Mouse (Mus musculus): ENCODE measurements around the gene Bpnt1. TPM values are rescaled to one million over a fixed set of nuclear protein-coding genes. Genes with fewer than 3 reads are reported as not detected.
"Not testable (repeated sequence)": the region's sequence is repeated elsewhere in the genome, so short reads cannot be mapped to it uniquely, and the experiment has no call there.

The Bpnt1 gene
- polyA plus RNA-seq, 1 experiment from 2014 or later, result 64.0 TPM

DNA sequence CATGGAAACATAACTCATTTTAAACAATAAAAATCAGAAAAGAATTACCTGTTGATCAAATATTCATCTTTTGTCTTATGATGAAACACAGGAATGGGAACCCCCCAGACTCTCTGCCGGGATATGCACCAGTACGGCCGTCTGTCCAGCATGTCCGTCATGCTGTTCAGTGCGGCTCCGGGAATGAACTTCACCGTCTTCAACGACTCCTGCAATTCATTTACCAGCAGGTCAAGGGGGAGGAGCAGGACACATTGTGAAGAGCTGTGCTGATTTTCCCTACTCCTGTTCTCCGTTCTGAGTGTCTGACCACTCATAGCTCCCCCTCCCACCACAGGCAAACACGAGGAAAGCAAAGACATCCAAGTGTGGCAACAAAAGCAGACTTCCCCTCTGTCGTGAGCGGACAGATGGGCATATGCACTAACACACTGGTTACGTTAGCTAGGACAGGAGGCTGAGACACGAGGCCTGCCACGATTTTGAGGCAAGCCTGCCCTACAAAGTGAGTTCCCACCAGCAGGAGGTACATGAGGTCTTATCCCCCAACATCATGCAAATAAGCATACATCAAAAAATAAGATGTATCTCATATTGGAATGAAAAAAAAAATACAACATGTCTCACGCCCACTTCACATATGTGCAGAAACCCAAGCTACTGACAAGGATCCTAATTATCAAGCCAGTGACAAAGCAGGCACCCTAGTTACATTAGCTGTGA, 15.9 kb upstream of the Bpnt1 start:
- H3K27me3 ChIP-seq (ENCODE audit: control insufficient read depth, insufficient read depth, low read length), result no peaks in the 10 kb centered on the region
- 89% methylated on average over 16 of the region's 16 CpGs for WGBS
- H3K4me2 ChIP-seq (replicated peaks; ENCODE audit: low read depth), result no peak overlapping the region
- no peak for ATAC-seq (ENCODE audit: low FRiP score, low TSS enrichment)
- H3K9ac ChIP-seq (ENCODE audit: low read length), result no peak overlapping the region
- no peak for DNase-seq (ENCODE audit: low spot score)
- no peaks in the 10 kb centered on the region for H3K9me3 ChIP-seq (ENCODE audit: control insufficient read depth, low read length)
- peaks cover 24% of the 10 kb centered on the region for H3K36me3 ChIP-seq (ENCODE audit: control insufficient read depth, insufficient read depth, low read length)
- H3K4me1 ChIP-seq (replicated peaks; ENCODE audit: control insufficient read depth, insufficient read depth), result no peaks in the 10 kb centered on the region
- no peak for TF ChIP-seq EP300 (optimal IDR thresholded peaks at IDR 0.05)
- no peak for TF ChIP-seq CTCF (IDR thresholded peaks at IDR 0.05; ENCODE audit: low read depth)
- H3K27ac ChIP-seq (replicated peaks), result no peak overlapping the region
- no peak overlapping the region for H3K4me3 ChIP-seq (ENCODE audit: low read depth, low read length)

DNA sequence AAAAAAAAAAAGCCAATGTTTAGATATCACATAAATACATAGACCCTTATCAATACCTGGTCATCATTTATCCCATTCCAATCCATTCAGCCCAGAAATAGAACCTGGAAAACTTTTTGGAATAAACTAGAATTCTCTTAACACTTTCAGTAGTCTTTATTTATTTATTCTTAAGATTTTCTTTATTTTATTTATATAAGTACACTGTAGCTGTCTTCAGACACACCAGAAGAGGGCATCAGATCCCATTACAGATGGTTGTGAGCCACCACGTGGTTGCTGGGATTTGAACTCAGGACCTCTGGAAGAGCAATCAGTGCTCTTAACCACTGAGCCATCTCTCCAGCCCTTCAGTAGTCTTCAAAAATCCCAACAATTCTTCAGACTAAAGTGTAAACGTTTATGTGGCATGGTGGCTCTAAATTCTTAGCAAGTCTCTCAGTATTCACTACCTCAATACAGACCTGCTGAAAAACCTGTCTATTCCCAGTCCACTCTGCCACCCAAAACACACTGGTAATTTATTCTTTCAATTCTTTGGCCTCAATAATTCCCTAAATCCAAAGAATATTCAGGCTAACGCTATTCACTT, 4.1 kb upstream of the Bpnt1 start:
- H3K9me3 ChIP-seq (ENCODE audit: control insufficient read depth, low read length); H3K9ac ChIP-seq (ENCODE audit: low read length); ATAC-seq (ENCODE audit: low FRiP score, low TSS enrichment); H3K27me3 ChIP-seq (ENCODE audit: control insufficient read depth, insufficient read depth, low read length); DNase-seq (ENCODE audit: low spot score); H3K27ac ChIP-seq (replicated peaks); H3K4me1 ChIP-seq (replicated peaks; ENCODE audit: control insufficient read depth, insufficient read depth): not testable (repeated sequence)
- peak overlapping the region; percentile 95 for H3K4me3 ChIP-seq (ENCODE audit: low read depth, low read length)
- H3K4me2 ChIP-seq (replicated peaks; ENCODE audit: low read depth), result peak overlapping the region; percentile 83
- peaks cover 14% of the 10 kb centered on the region for H3K36me3 ChIP-seq (ENCODE audit: control insufficient read depth, insufficient read depth, low read length)
- 44% methylated on average over 3 of the region's 3 CpGs for whole genome bisulfite sequencing

DNA sequence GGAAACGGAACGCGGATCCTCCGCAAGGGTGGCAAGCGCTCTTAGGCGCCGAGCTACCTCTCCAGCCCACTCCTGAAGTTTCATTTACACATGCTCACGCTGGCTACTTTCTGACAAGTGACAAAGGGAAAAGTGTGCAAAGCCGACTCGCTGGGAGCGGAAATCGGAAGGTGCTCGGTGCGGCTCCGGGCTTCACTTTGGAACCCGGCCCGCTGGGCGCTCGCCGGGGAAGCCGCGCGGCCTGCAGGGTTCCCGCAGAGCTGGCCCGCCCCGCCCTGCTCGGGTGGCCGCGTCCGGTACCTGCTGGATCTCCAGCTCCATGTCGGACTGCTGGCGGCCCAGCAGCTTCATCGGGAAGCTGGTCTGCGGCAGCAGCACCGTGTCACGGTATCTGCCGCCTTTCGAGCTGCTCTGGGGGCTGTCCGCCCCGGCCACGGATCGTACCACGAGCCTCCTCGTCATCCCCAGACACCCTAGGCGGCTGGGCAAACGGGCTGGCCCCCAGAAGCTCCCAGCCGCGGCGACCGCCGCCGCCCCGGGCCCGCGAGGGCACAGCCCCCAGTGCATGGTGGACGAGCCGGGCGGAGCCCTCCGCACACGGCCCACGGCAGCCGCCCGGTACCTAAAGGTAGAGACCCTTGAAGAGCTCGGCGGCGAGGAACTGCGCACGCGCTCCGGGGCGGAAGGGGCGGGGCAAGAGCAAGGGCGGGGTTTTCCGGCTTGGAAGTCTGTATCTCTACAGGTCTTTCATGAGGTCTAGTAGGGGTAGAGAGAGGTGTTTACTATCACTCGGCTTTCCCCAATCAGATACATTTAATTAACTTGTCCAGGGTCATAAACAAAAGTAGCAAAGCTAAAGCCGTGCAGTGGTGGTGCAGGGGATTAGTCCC, 3.0 kb upstream of the Bpnt1 start, which contains the start of gene Iars2:
Gene Iars2 (minus strand): TSS at position 676 of the 890 bp plus-strand sequence.
- ATAC-seq (ENCODE audit: low FRiP score, low TSS enrichment), result peak; percentile 81
- Histone ChIP-seq H3K4me2 (replicated peaks; ENCODE audit: low read depth) (peak within 1 kb of the TSS; percentile 83), H3K9me3 (ENCODE audit: control insufficient read depth, low read length) (no peaks in the 10 kb centered on the region), H3K27me3 (ENCODE audit: control insufficient read depth, insufficient read depth, low read length) (no peaks in the 10 kb centered on the region), H3K4me1 (replicated peaks; ENCODE audit: control insufficient read depth, insufficient read depth) (no peaks in the 10 kb centered on the region), H3K36me3 (ENCODE audit: control insufficient read depth, insufficient read depth, low read length) (peaks cover 4% of the 10 kb centered on the region), H3K9ac (ENCODE audit: low read length) (peak within 1 kb of the TSS; percentile 94), H3K27ac (replicated peaks) (peak within 1 kb of the TSS; percentile 97), H3K4me3 (ENCODE audit: low read depth, low read length) (peak within 1 kb of the TSS; percentile 95)
- WGBS, result under 1% methylated on average over 67 of the region's 76 CpGs
- TF ChIP-seq EP300 (optimal IDR thresholded peaks at IDR 0.05) (no peak), CTCF (IDR thresholded peaks at IDR 0.05; ENCODE audit: low read depth) (no peak)
- peak; percentile 94 for DNase-seq (ENCODE audit: low spot score)

DNA sequence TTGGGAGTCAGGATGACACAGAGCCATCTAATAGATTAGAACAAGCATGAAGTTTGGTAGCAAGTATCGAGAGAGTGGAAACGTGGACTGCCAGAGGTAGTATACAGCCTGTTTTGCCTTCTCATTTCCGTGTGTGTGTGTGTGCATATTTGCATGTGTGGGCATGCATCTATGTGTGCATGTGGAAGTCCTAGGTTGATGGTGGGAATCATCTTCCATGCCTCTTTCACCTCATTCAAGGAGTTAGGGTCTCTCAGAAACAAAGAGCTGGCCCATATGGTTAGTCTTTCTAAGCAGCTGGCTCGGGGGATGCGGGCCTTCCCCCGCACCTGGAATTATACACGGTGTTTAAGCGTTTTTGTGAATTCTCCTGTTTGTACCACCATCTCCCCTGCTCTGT, 2.1 kb upstream of the Bpnt1 start:
- ATAC-seq (ENCODE audit: low FRiP score, low TSS enrichment) (no peak), DNase-seq (ENCODE audit: low spot score) (no peak)
- no peak for TF ChIP-seq CTCF (IDR thresholded peaks at IDR 0.05; ENCODE audit: low read depth)
- no peak for TF ChIP-seq EP300 (optimal IDR thresholded peaks at IDR 0.05)
- no peak overlapping the region for H3K4me3 ChIP-seq (ENCODE audit: low read depth, low read length)
- H3K9me3 ChIP-seq (ENCODE audit: control insufficient read depth, low read length), result no peaks in the 10 kb centered on the region
- H3K36me3 ChIP-seq (ENCODE audit: control insufficient read depth, insufficient read depth, low read length), result no peaks in the 10 kb centered on the region; the same call in none of the 2 replicates
- H3K27me3 ChIP-seq (ENCODE audit: control insufficient read depth, insufficient read depth, low read length), result no peaks in the 10 kb centered on the region
- H3K4me2 ChIP-seq (replicated peaks; ENCODE audit: low read depth), result no peak overlapping the region
- no peak overlapping the region for H3K27ac ChIP-seq (replicated peaks)
- no peak overlapping the region for H3K9ac ChIP-seq (ENCODE audit: low read length)
- WGBS, result 88% methylated on average over 8 of the region's 8 CpGs
- H3K4me1 ChIP-seq (replicated peaks; ENCODE audit: control insufficient read depth, insufficient read depth), result no peaks in the 10 kb centered on the region

DNA sequence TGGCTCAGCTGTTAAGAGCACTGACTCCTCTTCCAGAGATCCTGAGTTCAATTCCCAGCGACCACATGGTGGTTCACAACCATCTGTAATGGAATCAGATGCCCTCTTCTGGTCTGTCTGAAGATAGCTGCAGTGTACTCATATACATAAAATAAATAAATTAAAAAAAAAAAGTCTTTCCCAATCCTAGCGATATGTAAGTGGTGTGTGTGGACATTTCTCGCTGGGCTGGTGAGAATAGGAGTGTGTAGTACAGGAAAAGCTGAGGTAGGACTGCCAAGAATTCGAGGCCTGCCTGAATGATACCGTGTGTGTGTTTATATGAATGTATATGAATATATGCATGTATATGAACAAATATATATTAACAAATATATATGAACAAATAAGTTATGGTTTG, 585 bp upstream of the Bpnt1 start:
- TF ChIP-seq CTCF (IDR thresholded peaks at IDR 0.05; ENCODE audit: low read depth) (peak; percentile 24), EP300 (optimal IDR thresholded peaks at IDR 0.05) (no peak)
- ATAC-seq (ENCODE audit: low FRiP score, low TSS enrichment), result no peak
- Histone ChIP-seq H3K9me3 (ENCODE audit: control insufficient read depth, low read length) (no peaks in the 10 kb centered on the region), H3K4me3 (ENCODE audit: low read depth, low read length) (peak overlapping the region; percentile 62; the same call in 1 of the 2 replicates), H3K36me3 (ENCODE audit: control insufficient read depth, insufficient read depth, low read length) (no peaks in the 10 kb centered on the region), H3K9ac (ENCODE audit: low read length) (no peak overlapping the region), H3K4me2 (replicated peaks; ENCODE audit: low read depth) (peak overlapping the region; percentile 67), H3K27me3 (ENCODE audit: control insufficient read depth, insufficient read depth, low read length) (no peaks in the 10 kb centered on the region), H3K27ac (replicated peaks) (no peak overlapping the region; the same call in 1 of the 2 replicates), H3K4me1 (replicated peaks; ENCODE audit: control insufficient read depth, insufficient read depth) (no peaks in the 10 kb centered on the region)
- DNase-seq (ENCODE audit: low spot score), result no peak
- WGBS, result 35% methylated on average over 5 of the region's 5 CpGs
